Mouse (Mus musculus): ENCODE measurements around the gene Uts2. TPM values are rescaled to one million over a fixed set of nuclear protein-coding genes. Genes with fewer than 3 reads are reported as not detected.
"Not testable (repeated sequence)": the region's sequence is repeated elsewhere in the genome, so short reads cannot be mapped to it uniquely, and the experiment has no call there.

Uts2 gene
- total RNA-seq, 2 experiments from 2014 or later: not detected

GRCm38 (mm10) chr4:151006945-151007344 lies 10.0 kb downstream of the Uts2 start:
- intact Hi-C loops (cut with DNase I): no loop called here
- DNase-seq: peak; percentile 17 to 58

GRCm38 (mm10) chr4:151010316-151010715 lies 13.4 kb downstream of the Uts2 start:
- intact Hi-C loops (cut with DNase I): no loop called here

GRCm38 (mm10) chr4:151015946-151016345 lies 19.0 kb downstream of the Uts2 start:
- DNase-seq: no peak
- intact Hi-C loops (cut with DNase I): no loop called here

More at GRCm38 (mm10) chr4:151010316-151010715, 13.4 kb downstream of the Uts2 start:
- DNase-seq: no peak

GRCm38 (mm10) chr4:151017356-151017755 lies 20.5 kb downstream of the Uts2 start:
- intact Hi-C loops (cut with DNase I); DNase-seq: not testable (repeated sequence)

- intact Hi-C loops (cut with DNase I): no loop called here
- no peak for DNase-seq
Measured at GRCm38 (mm10) chr4:151024152-151024551, 27.3 kb downstream of the Uts2 start.

GRCm38 (mm10) chr4:151027001-151027400 lies 30.1 kb downstream of the Uts2 start:
- peak in 1 of 2 experiments; percentile 40 for DNase-seq
- intact Hi-C loops (cut with DNase I): loop anchor here (5.0 kb wide), 1 partner anchor 60 kb away; no protein-coding TSS in a partner anchor

- intact Hi-C loops (cut with DNase I): no loop called here
- DNase-seq: no peak
Measured at GRCm38 (mm10) chr4:151036521-151036920, 39.6 kb downstream of the Uts2 start.

GRCm38 (mm10) chr4:151037800-151038199 lies 40.9 kb downstream of the Uts2 start:
- intact Hi-C loops (cut with DNase I): no loop called here
- DNase-seq: no peak

- intact Hi-C loops (cut with DNase I): no loop called here
Measured at GRCm38 (mm10) chr4:151041506-151041905, 44.6 kb downstream of the Uts2 start.

GRCm38 (mm10) chr4:151043281-151043680 lies 46.4 kb downstream of the Uts2 start:
- peak; percentile 47 to 54 for DNase-seq
- intact Hi-C loops (cut with DNase I): no loop called here

More at GRCm38 (mm10) chr4:151041506-151041905, 44.6 kb downstream of the Uts2 start:
- DNase-seq: no peak

GRCm38 (mm10) chr4:151044037-151044943 lies 47.4 kb downstream of the Uts2 start, which contains the start of gene Per3:
Gene Per3, minus strand, starts transcription at chr4:151044665.
- intact Hi-C loops (cut with DNase I): no loop called here
- DNase-seq: peak; percentile 98

GRCm38 (mm10) chr4:151044944-151045570 lies 48.2 kb downstream of the Uts2 start:
- DNase-seq: no peak

GRCm38 (mm10) chr4:151046524-151046923 lies 49.6 kb downstream of the Uts2 start:
- intact Hi-C loops (cut with DNase I): no loop called here
- no peak for DNase-seq

More at GRCm38 (mm10) chr4:151044944-151045570, 48.2 kb downstream of the Uts2 start:
- intact Hi-C loops (cut with DNase I): no loop called here

- intact Hi-C loops (cut with DNase I): no loop called here
- no peak for DNase-seq
Measured at GRCm38 (mm10) chr4:151051162-151051561, 54.3 kb downstream of the Uts2 start.

Other genes starting within 250 kb of the Uts2 start
- 10 to 100 TPM; 22.0 to 26.6 TPM for gene Errfi1, start 143.2 kb upstream of the Uts2 start, total RNA-seq (2021)
- gene Park7, start 82.7 kb upstream of the Uts2 start, total RNA-seq (2021): 100 to 1,000 TPM; 203 to 204 TPM
- under 1 TPM in 1 of 2 experiments, not detected in 1; 0.12 TPM for gene Tnfrsf9, start 82.5 kb upstream of the Uts2 start, total RNA-seq (2021)
- 10 to 100 TPM; 16.2 TPM for gene Per3, start 47.6 kb downstream of the Uts2 start, total RNA-seq (2021)
- gene Vamp3, start 60.9 kb downstream of the Uts2 start, total RNA-seq (2021): 10 to 100 TPM; 79.9 to 84.5 TPM
- gene Gm13090, start 92.5 kb downstream of the Uts2 start, total RNA-seq (2021): not detected